Mouse (Mus musculus) limb, embryonic 13.5 days (tissue): ENCODE measurements at regions not wholly inside any gene's neighbourhood (a gene's known extent, or its start where the extent isn't known, plus 50 kb on each side); places are given as distances from the start of the nearest gene placed in this dataset.
A peak's percentile ranks its signal among the peaks of the same experiment; 100 is the strongest.

Experiments
- ATAC-seq: fragments of 200-750 bp; cut with Nextera tagmentation; 2 replicates; pipeline ENCODE4 v1.8.0; 2017; ENCODE audit warnings: low read depth, moderate number of reproducible peaks, moderate TSS enrichment; ENCODE audit not compliant: low FRiP score
- H3K27ac ChIP-seq: fragments of 300-500 bp; sonication (generic); 2 replicates; pipeline ENCODE4 v1.5.1; 2015; ENCODE audit warnings: inconsistent platforms, mild to moderate bottlenecking, moderate library complexity
- H3K27me3 ChIP-seq: fragments of 300-500 bp; sonication (generic); 2 replicates; pipeline ENCODE4 v1.6.1; 2015; ENCODE audit warnings: mild to moderate bottlenecking, inconsistent platforms
- H3K36me3 ChIP-seq: fragments of 300-500 bp; sonication (generic); 2 replicates; pipeline ENCODE4 v1.6.1; 2015; ENCODE audit warnings: inconsistent platforms, mild to moderate bottlenecking, moderate library complexity
- H3K4me1 ChIP-seq: fragments of 300-500 bp; sonication (generic); 2 replicates; pipeline ENCODE4 v1.6.1; 2015; ENCODE audit warnings: inconsistent platforms
- H3K4me2 ChIP-seq: fragments of 300-500 bp; sonication (generic); replicated peaks from 2 replicates; pipeline ENCODE4 v1.6.1; 2015; ENCODE audit warnings: inconsistent platforms, mild to moderate bottlenecking, moderate library complexity
- H3K4me3 ChIP-seq: fragments of 300-500 bp; sonication (generic); 2 replicates; pipeline ENCODE4 v1.5.1; 2015; ENCODE audit warnings: moderate library complexity, mild to moderate bottlenecking, inconsistent platforms
- H3K9ac ChIP-seq: fragments of 300-500 bp; sonication (generic); 2 replicates; pipeline ENCODE4 v1.6.1; 2015; ENCODE audit warnings: mild to moderate bottlenecking, inconsistent platforms
- H3K9me3 ChIP-seq: fragments of 300-500 bp; sonication (generic); 2 replicates; pipeline ENCODE4 v1.6.1; 2016; ENCODE audit warnings: inconsistent platforms
- WGBS: fragments of 180-500 bp; shearing (Covaris S2); methylation state at CpG from one replicate; pipeline ENCODE4 v1.1.7; 2015; 5-methylcytosine and 5-hydroxymethylcytosine counted together

DNA sequence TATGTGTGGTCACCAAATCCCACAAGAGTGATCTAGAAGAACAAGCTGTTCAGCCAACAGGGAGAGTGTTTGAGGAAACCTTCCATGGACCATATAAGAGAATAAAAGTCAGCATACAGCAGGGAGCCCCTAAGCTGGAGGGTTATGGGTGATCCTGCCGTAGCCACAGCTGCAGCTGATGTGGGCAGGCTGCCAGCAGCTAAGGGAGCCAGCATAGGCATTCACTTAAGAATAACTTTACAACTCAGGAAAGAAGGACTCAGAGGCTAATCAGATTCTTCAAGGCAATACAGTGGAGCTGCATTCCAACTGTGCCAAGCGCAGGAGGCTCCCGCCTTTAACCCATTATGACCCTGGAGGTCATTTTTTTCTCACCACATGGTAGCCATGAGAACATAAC, 121.6 kb downstream of the Uck2 start:
- Histone ChIP-seq H3K4me1 (peaks cover 21% of the 10 kb centered on the region), H3K4me2 (no peak overlapping the region), H3K27me3 (no peaks in the 10 kb centered on the region), H3K9me3 (no peaks in the 10 kb centered on the region), H3K27ac (no peak overlapping the region), H3K36me3 (no peaks in the 10 kb centered on the region), H3K4me3 (no peak overlapping the region), H3K9ac (no peak overlapping the region)
- ATAC-seq, result peak; percentile 82
- WGBS, result 5% methylated on average over 3 of the region's 3 CpGs

DNA sequence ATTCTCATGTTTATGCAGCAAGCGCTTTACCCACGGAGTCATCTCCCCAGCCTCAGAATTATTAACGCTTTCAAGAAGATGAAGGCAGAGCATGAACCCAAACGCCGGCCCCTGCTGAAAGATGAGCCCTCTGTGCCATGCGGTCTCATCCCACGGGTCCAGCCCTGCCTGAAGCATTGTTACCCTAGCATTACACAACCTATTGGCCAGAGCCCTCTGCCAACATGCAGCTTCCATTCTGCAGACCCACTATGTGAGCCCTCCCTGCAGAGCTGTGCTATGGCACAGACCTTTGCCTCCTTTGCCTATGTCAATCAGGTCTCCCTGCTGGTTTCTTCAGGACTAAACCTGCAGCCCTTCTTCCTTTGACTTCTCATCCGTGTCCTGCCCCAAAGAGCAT, 122.6 kb downstream of the Uck2 start:
- H3K4me1 ChIP-seq, result peaks cover 21% of the 10 kb centered on the region
- no peak overlapping the region for H3K27ac ChIP-seq
- H3K4me2 ChIP-seq, result no peak overlapping the region
- 80% methylated on average over 8 of the region's 8 CpGs for WGBS
- no peaks in the 10 kb centered on the region for H3K36me3 ChIP-seq
- no peaks in the 10 kb centered on the region for H3K27me3 ChIP-seq
- no peaks in the 10 kb centered on the region for H3K9me3 ChIP-seq
- no peak for ATAC-seq
- H3K9ac ChIP-seq, result no peak overlapping the region
- H3K4me3 ChIP-seq, result no peak overlapping the region

DNA sequence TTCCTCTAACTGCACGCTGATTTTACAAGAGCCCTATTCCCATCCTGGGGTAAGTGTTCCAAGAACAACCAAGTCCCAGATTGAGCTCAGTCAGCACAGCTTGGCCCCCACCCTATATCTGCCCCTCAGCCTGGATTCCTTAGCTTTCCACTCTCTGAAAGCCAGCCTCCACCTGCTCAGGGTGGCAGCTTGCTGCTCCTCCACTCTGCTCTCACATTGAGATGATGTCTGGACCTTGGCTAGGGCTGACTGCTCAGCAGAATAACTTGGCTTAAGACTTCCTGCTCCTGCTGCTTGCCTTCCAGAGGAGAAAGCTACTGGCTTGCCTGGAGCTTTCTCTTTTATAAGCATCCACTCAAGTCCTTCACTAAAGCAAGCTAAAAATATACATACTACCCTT, 125.6 kb downstream of the Uck2 start:
- 61% methylated on average over 1 of the region's 1 CpGs for WGBS
- no peak overlapping the region for H3K4me3 ChIP-seq
- H3K4me1 ChIP-seq, result peaks cover 19% of the 10 kb centered on the region
- ATAC-seq, result no peak
- no peaks in the 10 kb centered on the region for H3K36me3 ChIP-seq
- no peak overlapping the region for H3K9ac ChIP-seq
- no peaks in the 10 kb centered on the region for H3K27me3 ChIP-seq
- no peak overlapping the region for H3K27ac ChIP-seq
- no peak overlapping the region for H3K4me2 ChIP-seq
- H3K9me3 ChIP-seq, result peaks cover 3% of the 10 kb centered on the region; the same call in 1 of the 2 replicates

DNA sequence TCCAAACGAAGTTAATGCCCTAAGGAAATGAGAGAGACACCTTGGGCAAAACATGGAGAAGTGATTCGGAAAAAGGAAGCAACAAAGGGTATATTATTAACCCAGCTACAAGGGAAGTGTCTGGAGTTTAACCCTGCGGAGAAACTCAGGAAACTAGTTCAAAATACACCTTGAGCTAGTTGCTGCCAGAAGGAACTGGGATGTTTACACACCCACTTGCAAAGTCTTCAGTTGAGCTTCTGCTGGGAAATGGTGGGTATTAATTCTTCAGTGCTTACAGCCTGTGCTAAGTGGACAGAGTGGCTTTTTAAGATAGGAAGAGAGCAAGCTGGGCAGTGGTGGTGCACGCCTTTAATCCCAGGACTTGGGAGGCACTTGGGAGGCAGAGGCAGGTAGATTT, 132.7 kb downstream of the Uck2 start:
- Histone ChIP-seq H3K27ac (no peak overlapping the region), H3K4me3 (no peak overlapping the region), H3K9ac (no peak overlapping the region), H3K36me3 (no peaks in the 10 kb centered on the region), H3K9me3 (peaks cover 7% of the 10 kb centered on the region), H3K4me1 (no peaks in the 10 kb centered on the region), H3K27me3 (no peaks in the 10 kb centered on the region), H3K4me2 (no peak overlapping the region)
- ATAC-seq, result no peak
- 74% methylated on average over 4 of the region's 4 CpGs for WGBS

DNA sequence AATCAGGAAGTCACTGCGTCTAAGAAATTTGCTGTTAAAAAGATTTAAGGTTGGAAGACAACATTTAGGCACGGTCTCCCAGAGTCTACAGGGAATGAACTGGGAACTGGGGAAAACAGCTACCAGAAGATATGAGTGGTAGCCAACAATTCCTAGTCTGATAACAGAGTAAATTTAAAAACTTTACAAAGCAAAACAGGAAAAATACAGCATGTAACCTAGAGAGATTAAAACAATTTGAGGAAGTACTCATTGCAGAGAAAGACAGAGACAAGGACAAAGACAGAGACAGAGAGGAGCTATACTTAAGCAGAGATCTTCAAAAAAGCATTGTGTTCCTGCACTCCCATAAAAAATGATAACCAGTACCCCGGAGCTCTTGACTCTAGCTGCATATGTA, 140.8 kb downstream of the Uck2 start:
- WGBS, result 88% methylated on average over 3 of the region's 3 CpGs
- Histone ChIP-seq H3K4me1 (no peaks in the 10 kb centered on the region), H3K27me3 (no peaks in the 10 kb centered on the region), H3K27ac (no peak overlapping the region), H3K9ac (no peak overlapping the region), H3K4me3 (no peak overlapping the region), H3K9me3 (no peaks in the 10 kb centered on the region), H3K4me2 (no peak overlapping the region), H3K36me3 (no peaks in the 10 kb centered on the region)
- no peak for ATAC-seq

DNA sequence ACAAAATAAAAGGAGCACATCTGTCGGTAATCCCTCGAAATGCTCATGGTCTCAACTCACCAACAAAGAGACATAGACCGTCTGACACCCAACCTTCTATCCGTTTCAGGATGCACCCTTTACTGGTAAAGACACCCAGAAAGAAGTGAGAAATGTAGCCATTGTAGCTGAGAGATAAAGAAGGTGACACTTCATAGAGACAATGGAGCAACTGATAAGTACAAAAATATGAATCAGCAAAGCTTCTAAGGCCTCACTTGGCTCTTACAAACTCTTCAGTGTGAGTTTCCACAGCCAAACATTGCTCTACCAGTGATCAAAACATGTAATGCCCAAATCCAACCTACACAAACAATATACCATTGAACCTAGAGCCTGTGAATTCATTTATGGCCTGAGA, 141.3 kb downstream of the Uck2 start:
- Histone ChIP-seq H3K27me3 (no peaks in the 10 kb centered on the region), H3K36me3 (no peaks in the 10 kb centered on the region), H3K9me3 (no peaks in the 10 kb centered on the region), H3K9ac (no peak overlapping the region), H3K4me1 (no peaks in the 10 kb centered on the region), H3K27ac (no peak overlapping the region), H3K4me2 (no peak overlapping the region), H3K4me3 (no peak overlapping the region)
- ATAC-seq, result no peak
- 88% methylated on average over 4 of the region's 4 CpGs for WGBS
